Mouse (Mus musculus) embryonic facial prominence, embryonic 15.5 days (tissue): ENCODE measurements around the gene Ch25h. TPM values are rescaled to one million over a fixed set of nuclear protein-coding genes. Genes with fewer than 3 reads are reported as not detected.
A peak's percentile ranks its signal among the peaks of the same experiment; 100 is the strongest.

ENCODE experiments used
- ATAC-seq: fragments of 200-750 bp; cut with Nextera tagmentation; 2 replicates; pipeline ENCODE4 v1.8.0; 2017; ENCODE audit warnings: low read depth, moderate TSS enrichment; ENCODE audit not compliant: insufficient number of reproducible peaks, low FRiP score, low TSS enrichment
- H3K27ac ChIP-seq: fragments of 300-500 bp; sonication (generic); replicated peaks from 2 replicates; pipeline ENCODE4 v1.5.1; 2015; ENCODE audit warnings: mild to moderate bottlenecking, inconsistent platforms
- H3K27me3 ChIP-seq: fragments of 300-500 bp; sonication (generic); 2 replicates; pipeline ENCODE4 v1.6.1; 2015; ENCODE audit warnings: inconsistent platforms
- H3K36me3 ChIP-seq: fragments of 300-500 bp; sonication (generic); 2 replicates; pipeline ENCODE4 v1.6.1; 2015; ENCODE audit warnings: mild to moderate bottlenecking, inconsistent platforms
- H3K4me1 ChIP-seq: fragments of 300-500 bp; sonication (generic); 2 replicates; pipeline ENCODE4 v1.6.1; 2015; ENCODE audit warnings: inconsistent platforms
- H3K4me2 ChIP-seq: fragments of 300-500 bp; sonication (generic); replicated peaks from 2 replicates; pipeline ENCODE4 v1.6.1; 2015; ENCODE audit warnings: mild to moderate bottlenecking, inconsistent platforms
- H3K4me3 ChIP-seq: fragments of 300-500 bp; sonication (generic); replicated peaks from 2 replicates; pipeline ENCODE4 v1.5.1; 2015; ENCODE audit warnings: mild to moderate bottlenecking, inconsistent platforms
- H3K9ac ChIP-seq: fragments of 300-500 bp; sonication (generic); 2 replicates; pipeline ENCODE4 v1.6.1; 2015; ENCODE audit warnings: inconsistent platforms
- H3K9me3 ChIP-seq: fragments of 300-500 bp; sonication (generic); replicated peaks from 2 replicates; pipeline ENCODE4 v1.6.1; 2016; ENCODE audit warnings: inconsistent platforms
- WGBS: fragments of 180-500 bp; shearing (Covaris S2); methylation state at CpG from one replicate; pipeline ENCODE4 v1.1.7; 2015; 5-methylcytosine and 5-hydroxymethylcytosine counted together
- polyA plus RNA-seq: library from polyadenylated mRNA; unstranded; fragments of >200 nt; fragmentation: Nextera tagmentation; extraction: Ambion mirVana; gene quantifications from 2 replicates; pipeline ENCODE4 v1.2.1, GENCODE M21; 2015

The Ch25h gene
- polyA plus RNA-seq, 1 experiment from 2014 or later: 13.6 TPM

DNA sequence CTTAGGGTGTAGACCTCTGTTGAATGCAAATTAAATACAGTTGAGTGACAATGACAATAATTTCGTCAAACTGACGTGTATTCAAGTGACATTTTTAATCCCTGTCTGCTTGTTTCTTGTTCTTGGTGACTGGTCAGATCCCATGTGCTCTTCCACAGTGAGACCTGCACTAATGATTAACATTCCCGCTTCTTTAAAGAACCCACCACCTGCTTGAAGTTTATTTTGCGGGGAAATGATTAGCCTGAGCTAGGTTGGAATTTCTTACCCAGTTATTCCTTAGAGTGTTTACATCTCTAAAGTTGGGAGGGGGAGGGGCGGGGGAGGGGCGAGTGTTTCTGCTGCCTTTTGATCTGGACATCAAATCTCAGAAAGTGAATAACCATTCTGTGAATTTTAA, 6.7 kb downstream of the Ch25h start:
- Histone ChIP-seq H3K4me1 (no peaks in the 10 kb centered on the region), H3K4me3 (no peak overlapping the region), H3K36me3 (no peaks in the 10 kb centered on the region), H3K9me3 (no peaks in the 10 kb centered on the region), H3K4me2 (no peak overlapping the region), H3K27me3 (no peaks in the 10 kb centered on the region), H3K27ac (no peak overlapping the region), H3K9ac (no peak overlapping the region)
- ATAC-seq: no peak
- WGBS: 34% methylated on average over 6 of the region's 6 CpGs

DNA sequence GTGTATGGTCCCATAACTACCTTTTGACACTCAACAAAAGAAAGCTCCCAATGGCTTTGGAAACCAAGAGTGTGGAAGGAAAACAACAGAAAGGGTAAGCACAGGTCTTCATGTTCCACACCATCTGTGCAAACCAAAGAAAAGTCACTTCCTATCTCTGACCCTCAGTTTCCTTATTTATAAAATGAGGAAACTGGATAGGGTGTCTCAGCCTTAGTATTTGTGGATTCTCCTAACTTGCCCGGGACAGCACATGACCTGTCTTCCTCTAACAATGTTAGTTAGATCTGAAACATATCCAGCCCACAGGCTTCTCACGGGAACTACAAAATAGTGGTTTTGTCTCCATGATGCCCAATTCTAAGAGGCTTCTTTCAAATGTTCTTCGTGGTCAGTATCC, 10.5 kb downstream of the Ch25h start:
- H3K9me3 ChIP-seq: no peaks in the 10 kb centered on the region
- H3K27me3 ChIP-seq: no peaks in the 10 kb centered on the region
- no peak overlapping the region for H3K4me2 ChIP-seq
- no peak for ATAC-seq
- H3K9ac ChIP-seq: no peak overlapping the region
- peaks cover 7% of the 10 kb centered on the region for H3K4me1 ChIP-seq
- no peaks in the 10 kb centered on the region for H3K36me3 ChIP-seq
- H3K27ac ChIP-seq: no peak overlapping the region
- WGBS: 77% methylated on average over 3 of the region's 3 CpGs
- H3K4me3 ChIP-seq: no peak overlapping the region

DNA sequence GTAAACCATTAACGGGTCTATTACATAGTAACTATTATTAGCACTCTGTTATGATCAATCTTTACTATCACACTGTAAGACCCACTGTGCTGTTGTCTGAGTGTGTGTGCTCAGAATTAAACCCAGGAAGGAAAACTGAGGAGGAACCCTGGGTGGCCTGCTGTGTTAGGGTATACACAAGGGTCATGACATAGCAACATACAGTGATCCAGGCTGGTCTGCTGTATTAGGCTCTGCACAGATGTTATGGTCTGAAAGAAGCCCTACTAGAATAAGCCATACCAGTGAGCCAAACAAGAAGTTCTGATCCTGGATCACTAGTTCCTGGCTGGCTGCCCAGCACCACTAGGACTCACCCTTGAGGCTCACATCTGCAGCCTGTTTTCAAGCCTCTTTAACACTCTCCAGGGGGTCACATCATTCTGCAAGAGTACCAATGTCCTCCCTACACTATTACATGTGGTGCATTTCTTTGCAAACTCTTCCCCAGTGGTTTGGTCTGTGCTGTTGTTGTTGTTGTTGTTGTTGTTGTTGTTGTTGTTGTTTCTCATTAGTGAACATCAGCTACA, 13.4 kb downstream of the Ch25h start:
- Histone ChIP-seq H3K4me1 (peaks cover 7% of the 10 kb centered on the region), H3K9me3 (no peaks in the 10 kb centered on the region), H3K27ac (no peak overlapping the region), H3K9ac (no peak overlapping the region), H3K4me2 (no peak overlapping the region), H3K27me3 (no peaks in the 10 kb centered on the region), H3K36me3 (no peaks in the 10 kb centered on the region), H3K4me3 (no peak overlapping the region)
- no peak for ATAC-seq
- 68% methylated on average over 1 of the region's 1 CpGs for WGBS

DNA sequence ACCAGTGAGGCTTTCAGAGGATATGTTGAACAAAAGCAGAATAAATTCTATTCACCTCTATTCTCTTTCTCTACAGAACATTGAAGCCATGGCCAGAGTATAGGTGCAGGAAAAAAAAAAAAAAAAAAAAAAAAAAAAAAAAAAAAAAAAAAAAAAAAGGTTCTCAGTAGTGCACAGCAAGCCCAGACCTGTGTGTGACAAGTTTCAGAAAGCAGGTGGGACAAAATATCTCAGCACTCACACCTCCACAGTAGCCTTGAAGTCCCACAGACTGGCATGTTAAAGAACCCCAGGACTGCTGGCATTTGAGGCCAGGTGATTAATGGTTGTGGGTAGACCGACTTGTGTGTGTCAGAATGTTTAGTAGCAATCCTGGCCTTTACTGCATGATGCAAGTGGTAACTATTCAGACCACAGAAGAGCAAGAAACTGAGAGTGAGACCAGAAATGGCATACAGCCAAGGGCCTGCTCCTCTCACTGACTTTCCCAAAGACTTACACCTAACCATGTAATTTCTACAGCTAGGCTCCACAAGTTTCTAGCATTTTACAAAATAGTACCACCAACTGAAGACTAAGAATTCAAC, 24.1 kb downstream of the Ch25h start:
- ATAC-seq: no peak
- H3K4me1 ChIP-seq: 0 out of 2 replicates have a peak, but pooled peaks cover 3% of the 10 kb centered on the region
- H3K27ac ChIP-seq: no peak overlapping the region
- H3K36me3 ChIP-seq: no peaks in the 10 kb centered on the region
- H3K9ac ChIP-seq: no peak overlapping the region
- 63% methylated on average over 1 of the region's 1 CpGs for WGBS
- H3K9me3 ChIP-seq: no peaks in the 10 kb centered on the region
- H3K4me3 ChIP-seq: no peak overlapping the region
- H3K4me2 ChIP-seq: no peak overlapping the region
- no peaks in the 10 kb centered on the region for H3K27me3 ChIP-seq

- 63% methylated on average over 1 of the region's 1 CpGs for WGBS
- Histone ChIP-seq H3K9me3 (no peaks in the 10 kb centered on the region), H3K4me2 (no peak overlapping the region), H3K27me3 (no peaks in the 10 kb centered on the region), H3K36me3 (no peaks in the 10 kb centered on the region), H3K27ac (no peak overlapping the region), H3K4me1 (0 out of 2 replicates have a peak, but pooled peaks cover 5% of the 10 kb centered on the region), H3K4me3 (no peak overlapping the region), H3K9ac (no peak overlapping the region)
- ATAC-seq: no peak
Measured at GRCm38 (mm10) chr19:34448851-34449250, 26.1 kb downstream of the Ch25h start.

DNA sequence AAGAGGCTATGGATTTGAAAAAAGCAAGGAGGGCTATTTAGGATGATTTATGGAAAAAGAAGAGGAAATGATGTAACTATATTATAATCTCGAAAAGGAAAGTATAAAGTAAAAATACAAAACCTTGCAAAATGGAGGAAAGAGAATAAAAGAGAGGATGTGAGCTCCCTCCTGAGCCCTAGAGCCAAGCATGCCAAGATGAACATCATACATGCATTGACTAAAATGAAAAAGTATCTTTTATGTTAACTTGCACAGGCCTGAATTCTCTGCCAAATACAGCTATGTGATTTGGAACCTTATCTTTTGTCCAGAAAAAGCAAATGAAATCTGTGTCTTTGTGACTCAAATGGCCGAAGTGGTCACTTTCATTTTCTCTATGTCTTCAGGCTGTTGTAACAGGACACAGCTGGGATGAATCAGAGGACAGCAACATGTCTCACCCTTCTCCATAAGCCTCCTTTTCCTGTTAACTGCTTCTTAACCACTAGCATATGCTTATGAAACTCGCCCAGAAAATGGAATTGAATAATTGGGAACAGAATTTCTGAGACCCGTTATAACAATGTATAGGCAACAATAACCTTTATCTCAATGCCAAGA, 29.5 kb downstream of the Ch25h start:
- no peak overlapping the region for H3K9ac ChIP-seq
- H3K9me3 ChIP-seq: no peaks in the 10 kb centered on the region
- peak overlapping the region; percentile 61 for H3K27ac ChIP-seq
- H3K4me3 ChIP-seq: no peak overlapping the region
- no peaks in the 10 kb centered on the region for H3K27me3 ChIP-seq
- H3K4me1 ChIP-seq: 0 out of 2 replicates have a peak, but pooled peaks cover 5% of the 10 kb centered on the region
- H3K36me3 ChIP-seq: no peaks in the 10 kb centered on the region
- ATAC-seq: no peak
- 25% methylated on average over 4 of the region's 4 CpGs for WGBS
- H3K4me2 ChIP-seq: 0 out of 2 replicates have a peak overlapping the region, but pooled peaks have one; percentile 8

GRCm38 (mm10) chr19:34444785-34445184, 30.2 kb downstream of the Ch25h start:
- no peak overlapping the region for H3K9ac ChIP-seq
- 81% methylated on average over 3 of the region's 3 CpGs for WGBS
- H3K27me3 ChIP-seq: no peaks in the 10 kb centered on the region
- H3K27ac ChIP-seq: peak overlapping the region; percentile 34; the same call in 1 of the 2 replicates
- 0 out of 2 replicates have a peak, but pooled peaks cover 5% of the 10 kb centered on the region for H3K4me1 ChIP-seq
- H3K36me3 ChIP-seq: no peaks in the 10 kb centered on the region
- no peak overlapping the region for H3K4me3 ChIP-seq
- H3K4me2 ChIP-seq: no peak overlapping the region
- no peaks in the 10 kb centered on the region for H3K9me3 ChIP-seq
- no peak for ATAC-seq

- 55% methylated on average over 2 of the region's 2 CpGs for WGBS
- H3K9me3 ChIP-seq: no peaks in the 10 kb centered on the region
- no peak overlapping the region for H3K27ac ChIP-seq
- ATAC-seq: peak; percentile 15; the same call in 1 of the 2 replicates
- no peak overlapping the region for H3K4me3 ChIP-seq
- H3K36me3 ChIP-seq: no peaks in the 10 kb centered on the region
- H3K4me1 ChIP-seq: 0 out of 2 replicates have a peak, but pooled peaks cover 5% of the 10 kb centered on the region
- H3K9ac ChIP-seq: no peak overlapping the region
- H3K27me3 ChIP-seq: no peaks in the 10 kb centered on the region
- no peak overlapping the region for H3K4me2 ChIP-seq
Measured at GRCm38 (mm10) chr19:34441979-34442378, 33.0 kb downstream of the Ch25h start.

DNA sequence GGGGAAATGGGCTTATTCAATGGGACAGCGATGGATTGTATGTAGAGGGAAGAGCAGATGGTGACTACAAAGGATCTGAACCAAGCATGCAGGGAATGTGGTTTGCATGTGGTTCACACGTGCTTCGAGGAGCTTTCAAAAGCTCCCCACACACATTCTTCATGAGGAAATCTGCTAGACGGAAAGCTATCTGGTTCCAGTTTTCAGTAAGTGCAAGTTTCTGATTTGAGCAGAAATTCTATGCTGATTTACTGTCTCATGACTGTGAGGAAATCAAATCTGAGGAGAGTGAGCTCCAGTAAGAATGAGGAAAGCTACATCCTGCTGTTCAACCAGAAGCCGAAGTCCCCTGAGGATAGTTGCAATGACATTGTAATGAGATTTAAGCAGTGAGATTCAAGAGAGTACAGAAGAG, 39.8 kb downstream of the Ch25h start:
- Histone ChIP-seq H3K4me1 (peaks cover 10% of the 10 kb centered on the region; the same call in 1 of the 2 replicates), H3K27ac (peak overlapping the region; percentile 65), H3K27me3 (no peaks in the 10 kb centered on the region), H3K9ac (no peak overlapping the region), H3K4me2 (no peak overlapping the region), H3K36me3 (no peaks in the 10 kb centered on the region), H3K9me3 (no peaks in the 10 kb centered on the region), H3K4me3 (no peak overlapping the region)
- 22% methylated on average over 5 of the region's 5 CpGs for WGBS
- no peak for ATAC-seq

DNA sequence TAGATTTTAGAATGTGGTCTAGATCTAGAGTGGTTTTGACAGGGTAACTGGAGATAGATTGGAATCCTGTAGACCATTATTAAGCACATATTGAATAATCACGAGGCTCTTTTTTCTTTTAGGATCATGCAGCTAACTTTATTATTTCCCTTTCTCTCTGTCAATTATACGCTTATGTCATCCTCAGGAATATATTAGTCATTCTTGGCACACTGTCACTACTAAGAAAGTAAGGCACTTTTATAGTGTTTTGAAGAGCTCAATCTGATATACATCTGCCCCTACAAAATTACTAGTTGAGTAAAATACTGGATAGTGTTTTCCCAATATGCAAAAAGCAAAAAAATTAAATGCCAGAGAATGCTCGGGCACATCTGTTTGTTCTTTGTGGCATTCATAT, 43.6 kb downstream of the Ch25h start:
- no peaks in the 10 kb centered on the region for H3K9me3 ChIP-seq
- no peak overlapping the region for H3K27ac ChIP-seq
- ATAC-seq: no peak
- H3K4me1 ChIP-seq: peaks cover 10% of the 10 kb centered on the region; the same call in 1 of the 2 replicates
- H3K4me2 ChIP-seq: no peak overlapping the region
- no peak overlapping the region for H3K9ac ChIP-seq
- H3K36me3 ChIP-seq: no peaks in the 10 kb centered on the region
- WGBS: 50% methylated on average over 3 of the region's 3 CpGs
- H3K27me3 ChIP-seq: no peaks in the 10 kb centered on the region
- no peak overlapping the region for H3K4me3 ChIP-seq

DNA sequence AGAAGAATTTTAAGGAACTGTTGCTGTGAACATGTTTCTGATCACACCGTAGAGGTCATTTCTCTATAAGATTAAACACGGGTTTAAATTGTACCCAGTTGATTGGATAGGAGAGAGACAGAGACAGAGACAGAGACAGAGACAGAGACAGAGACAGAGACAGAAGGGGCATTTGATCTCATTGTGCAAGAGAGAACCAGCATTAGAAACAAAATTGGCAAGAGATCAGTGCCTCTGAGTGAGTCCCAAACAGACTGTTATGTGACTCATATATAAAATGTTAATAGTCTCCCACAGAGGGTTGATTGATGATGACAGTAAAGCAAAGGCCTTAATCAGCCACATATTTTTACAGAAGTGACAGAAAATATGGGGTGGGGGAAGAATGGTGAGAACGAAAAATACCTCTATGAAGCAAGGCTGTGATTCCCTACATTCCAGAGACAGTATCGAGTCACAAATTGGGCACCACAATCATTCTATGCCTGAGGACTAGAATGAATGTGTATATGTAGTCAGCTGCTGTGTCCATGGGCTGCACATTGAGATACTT, 51.1 kb downstream of the Ch25h start:
- H3K9me3 ChIP-seq: no peaks in the 10 kb centered on the region
- no peak for ATAC-seq
- no peak overlapping the region for H3K4me3 ChIP-seq
- H3K9ac ChIP-seq: no peak overlapping the region
- no peak overlapping the region for H3K4me2 ChIP-seq
- H3K4me1 ChIP-seq: no peaks in the 10 kb centered on the region
- 59% methylated on average over 4 of the region's 4 CpGs for WGBS
- no peak overlapping the region for H3K27ac ChIP-seq
- H3K36me3 ChIP-seq: no peaks in the 10 kb centered on the region
- no peaks in the 10 kb centered on the region for H3K27me3 ChIP-seq
